In the genomic region with DNA sequence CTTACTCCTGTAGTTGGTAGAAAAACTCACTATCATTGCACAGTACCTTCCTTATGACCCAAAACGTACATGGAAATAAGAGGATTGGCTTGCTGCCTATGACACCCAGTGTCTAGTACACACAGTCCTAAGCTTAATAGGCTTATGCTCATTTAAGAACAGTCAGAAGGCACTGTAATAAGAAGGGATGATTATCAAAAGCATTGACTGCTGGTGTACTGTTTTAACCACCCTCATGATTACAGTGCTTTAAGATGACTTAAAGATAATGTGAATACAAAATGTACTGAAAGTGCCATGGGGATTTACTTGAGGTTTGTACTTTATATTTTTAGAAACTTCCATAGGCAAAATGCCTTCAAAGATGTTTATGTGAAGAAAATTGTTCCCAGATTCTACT, we compare ENCODE assay signal across 13 mouse cellular contexts.
"Had no signal": no experiment of that assay in that cellular context is flagged by ENCODE, and none has a peak within 500 bp of the region (broad histone marks: within the 10 kb centered on the region; RNA-seq: fewer than 3 reads in every experiment).

No protein-coding gene starts in this region.

- ATAC-seq: midbrain, embryonic 16.5 days had no signal

- DNase-seq: lung, adult 18-20 months; lung, embryonic 14.5 days; lung, postnatal 10 days; lung, postnatal 4 days; midbrain, embryonic 14.5 days; right cerebral cortex, adult 18-20 months; right cerebral cortex, postnatal 25 days; right cerebral cortex, postnatal 4 days; spleen, adult 18-20 months; thymus, adult 2 months; thymus, postnatal 25 days; thymus, postnatal 4 days had no signal
